Mouse (Mus musculus): ENCODE measurements at regions not wholly inside any gene's neighbourhood (a gene's known extent, or its start where the extent isn't known, plus 50 kb on each side); places are given as distances from the start of the nearest gene placed in this dataset.
A peak's percentile ranks its signal among the peaks of the same experiment; 100 is the strongest.

DNA sequence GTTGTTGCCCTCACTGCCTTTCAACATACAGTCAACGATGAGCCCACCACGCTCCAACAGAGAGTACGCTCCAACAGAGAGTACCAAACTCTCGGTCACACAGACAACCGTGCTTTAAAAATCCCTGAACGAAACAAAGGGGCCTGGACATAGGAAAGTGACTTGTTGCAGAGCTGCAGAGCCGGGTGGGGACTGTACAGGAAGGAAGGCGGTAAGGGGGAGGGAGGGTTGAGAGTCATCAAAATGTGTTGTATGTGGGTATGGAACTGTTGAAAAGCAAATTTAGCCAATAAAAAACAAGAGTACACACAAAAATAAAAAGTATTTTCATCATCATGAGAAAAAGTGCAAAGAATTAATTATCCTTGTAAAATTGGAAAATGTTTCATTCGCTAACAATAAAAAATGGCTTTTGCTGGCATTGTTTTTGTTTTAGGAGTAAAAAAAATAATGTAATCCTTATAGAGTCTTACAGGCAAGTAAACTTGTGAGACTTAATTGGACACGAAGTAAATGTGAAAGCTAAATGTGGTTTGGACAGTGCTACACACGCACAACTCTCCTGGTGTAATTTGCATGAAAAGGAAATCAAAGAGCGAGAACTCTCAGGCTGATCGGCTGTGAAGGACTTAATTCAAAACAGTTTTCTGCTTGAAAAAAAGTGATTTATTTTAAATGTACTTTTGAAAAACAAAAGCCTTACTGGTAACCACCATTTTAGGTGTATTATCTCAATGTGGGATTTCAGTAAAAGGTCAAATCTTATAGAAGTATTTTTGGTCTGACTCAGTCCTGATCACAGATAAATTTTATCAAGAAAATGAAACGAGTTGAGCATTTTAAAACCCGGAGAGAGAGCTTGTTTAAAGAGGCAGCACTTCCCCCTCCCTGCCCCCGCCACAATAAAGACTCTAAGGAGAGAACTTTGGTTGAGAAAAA is 129.4 kb downstream of the Kcnrg start:
- TF ChIP-seq CTCF (conservative IDR thresholded peaks at IDR 0.05; ENCODE audit: low read length) (no peak), POU5F1 (IDR thresholded peaks at IDR 0.05; ENCODE audit: borderline replicate concordance, low read length) (no peak), NANOG (IDR thresholded peaks at IDR 0.05; ENCODE audit: borderline replicate concordance, low read length) (peak; percentile 40; the same call in 1 of the 2 replicates)
